Mouse (Mus musculus) ovary, adult 18-20 months (tissue): ENCODE results near the gene Xbp1.
"Not testable (repeated sequence)": the region's sequence is repeated elsewhere in the genome, so short reads cannot be mapped to it uniquely, and the experiment has no call there.

Experiments
- DNase-seq: peaks from one replicate; pipeline ENCODE4 v3.0.0; 2022; ENCODE audit warnings: low spot score, mixed read lengths

The Xbp1 gene

DNA sequence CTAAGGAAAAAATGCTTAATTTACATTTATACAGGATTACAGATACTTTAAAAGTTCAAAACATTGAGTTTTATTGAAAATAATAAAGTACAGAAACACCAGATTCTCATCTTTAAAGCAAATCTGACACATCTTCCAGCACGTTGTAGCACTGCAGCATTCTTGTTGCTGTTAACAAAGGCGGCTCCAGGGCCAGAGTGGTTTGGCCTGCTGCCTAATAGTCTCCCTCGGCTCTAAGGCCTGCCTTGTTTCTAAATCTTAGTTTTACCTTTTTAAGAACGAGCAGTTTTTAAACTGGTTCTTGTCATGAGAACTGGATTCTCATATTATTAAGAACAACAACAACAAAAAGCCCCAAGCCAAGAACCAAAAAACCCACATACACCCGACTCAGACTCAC is 8.4 kb downstream of the Xbp1 start:
- no peak for DNase-seq

DNA sequence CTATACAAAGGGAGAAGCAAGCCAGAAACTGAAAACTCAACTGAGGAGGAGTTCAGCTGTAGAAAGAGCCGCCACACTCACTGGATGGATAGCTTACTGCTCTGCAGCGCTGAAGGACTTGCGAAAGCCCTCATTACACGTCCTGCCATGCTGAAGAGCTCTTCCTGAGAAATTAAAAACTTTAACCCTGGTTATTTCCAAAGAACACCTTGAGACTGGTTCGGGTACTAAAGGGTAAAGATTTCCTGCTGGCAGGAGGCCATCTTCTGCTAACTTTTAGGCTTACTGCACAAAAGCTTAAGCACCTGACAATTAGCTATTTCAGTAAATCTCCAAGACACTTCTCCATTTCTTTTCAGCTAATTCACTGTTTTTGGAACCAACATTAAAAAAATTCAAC is 9.7 kb downstream of the Xbp1 start:
- DNase-seq: no peak

DNA sequence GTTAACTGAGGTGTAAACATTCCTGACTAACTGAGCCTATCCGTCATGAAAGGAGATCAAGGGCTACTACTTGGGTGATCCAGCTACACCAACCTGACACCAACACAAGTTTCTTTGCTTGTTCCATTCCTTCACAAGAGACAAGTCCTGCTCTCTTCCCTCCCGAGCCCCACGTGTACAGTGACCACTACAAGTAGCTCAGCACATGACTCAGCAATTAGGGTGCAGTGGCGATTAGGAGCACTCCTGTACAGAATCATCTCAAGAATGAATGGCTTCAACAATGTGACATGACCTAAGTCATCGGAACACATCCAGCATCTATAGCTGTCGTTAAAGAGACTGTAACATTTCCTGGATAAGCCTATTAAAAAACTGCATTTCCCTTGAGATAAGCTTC is 10.3 kb downstream of the Xbp1 start:
- DNase-seq: no peak

DNA sequence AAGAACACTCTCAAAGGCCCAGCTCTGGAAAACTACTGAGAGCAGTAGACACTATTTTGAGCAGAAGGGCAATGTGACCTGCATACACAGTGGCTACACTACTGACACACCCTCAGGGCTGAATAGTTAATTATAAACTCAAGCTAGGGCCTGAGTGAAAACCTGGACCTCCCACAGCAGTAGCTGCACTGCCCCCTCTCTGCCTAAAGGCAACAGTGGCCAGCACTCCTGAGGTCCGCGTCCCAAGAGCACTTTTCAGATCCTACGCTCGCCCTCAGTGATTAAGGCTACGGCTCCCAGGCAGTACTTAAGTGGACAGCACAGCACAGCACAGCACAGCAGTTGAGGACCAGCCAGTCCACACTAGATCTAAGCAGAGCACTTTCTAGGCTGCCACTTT is 12.6 kb downstream of the Xbp1 start:
- DNase-seq: peak; percentile 54

DNA sequence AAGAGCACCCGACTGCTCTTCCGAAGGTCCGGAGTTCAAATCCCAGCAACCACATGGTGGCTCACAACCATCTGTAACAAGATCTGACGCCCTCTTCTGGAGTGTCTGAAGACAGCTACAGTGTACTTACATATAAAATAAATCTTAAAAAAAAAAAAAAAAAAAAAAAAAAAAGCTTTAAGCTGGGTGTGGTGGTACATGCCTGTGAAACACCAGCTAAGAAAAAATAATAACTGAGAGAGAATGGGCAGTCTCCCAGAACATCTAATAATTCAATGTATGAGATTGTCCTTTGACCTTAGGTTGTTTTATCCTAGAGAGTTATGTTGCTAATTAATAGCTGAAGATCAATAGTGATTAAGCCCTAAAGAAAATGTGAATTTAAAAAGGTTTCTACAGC is 17.0 kb downstream of the Xbp1 start:
- not testable (repeated sequence) for DNase-seq

DNA sequence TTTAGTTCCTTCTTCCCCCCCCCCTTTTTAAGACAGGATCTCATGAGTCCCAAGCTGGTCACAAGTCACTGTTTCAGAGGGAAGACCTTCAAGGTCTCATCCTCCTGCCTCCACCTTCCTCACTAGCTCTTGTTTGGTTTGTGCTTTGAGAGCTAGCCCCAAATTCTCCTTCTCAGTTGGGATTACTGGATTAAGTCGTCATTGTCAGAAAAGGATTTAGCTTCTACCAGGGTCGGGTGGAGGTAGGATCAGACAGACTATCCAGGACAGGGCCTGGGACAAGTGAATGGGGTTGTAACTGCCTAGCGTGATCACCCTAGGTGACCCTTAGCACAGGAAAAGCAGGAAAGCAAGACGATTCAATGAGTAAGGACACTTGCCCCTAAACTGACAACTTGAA is 19.9 kb downstream of the Xbp1 start:
- DNase-seq: no peak

DNA sequence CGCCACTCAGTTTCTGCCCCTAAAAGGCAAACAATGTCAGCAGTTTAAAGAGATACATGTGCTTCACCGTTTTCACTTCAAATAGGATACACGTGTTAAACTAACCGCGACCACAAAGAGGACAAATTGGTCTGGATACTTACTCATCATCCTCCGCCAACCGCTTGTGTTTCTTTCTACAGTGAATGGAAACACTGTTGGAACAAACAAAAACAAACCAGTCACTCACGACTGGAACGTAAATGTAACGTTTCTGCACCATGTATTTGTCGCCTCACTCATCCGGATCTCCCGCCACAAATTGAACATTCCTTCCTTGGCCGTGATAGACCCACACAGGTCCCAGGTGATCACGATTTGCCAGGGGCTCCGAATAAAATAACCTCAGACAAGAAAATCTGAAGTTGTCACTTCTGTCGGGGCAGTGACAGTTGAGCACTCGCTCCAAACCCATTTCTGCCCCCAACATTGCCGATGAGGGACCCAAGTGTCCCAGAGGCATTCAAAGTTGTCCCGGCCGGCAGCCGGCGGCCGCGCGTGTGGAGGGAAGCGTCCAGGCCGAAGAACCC is 20.9 kb downstream of the Xbp1 start:
- DNase-seq: no peak

DNA sequence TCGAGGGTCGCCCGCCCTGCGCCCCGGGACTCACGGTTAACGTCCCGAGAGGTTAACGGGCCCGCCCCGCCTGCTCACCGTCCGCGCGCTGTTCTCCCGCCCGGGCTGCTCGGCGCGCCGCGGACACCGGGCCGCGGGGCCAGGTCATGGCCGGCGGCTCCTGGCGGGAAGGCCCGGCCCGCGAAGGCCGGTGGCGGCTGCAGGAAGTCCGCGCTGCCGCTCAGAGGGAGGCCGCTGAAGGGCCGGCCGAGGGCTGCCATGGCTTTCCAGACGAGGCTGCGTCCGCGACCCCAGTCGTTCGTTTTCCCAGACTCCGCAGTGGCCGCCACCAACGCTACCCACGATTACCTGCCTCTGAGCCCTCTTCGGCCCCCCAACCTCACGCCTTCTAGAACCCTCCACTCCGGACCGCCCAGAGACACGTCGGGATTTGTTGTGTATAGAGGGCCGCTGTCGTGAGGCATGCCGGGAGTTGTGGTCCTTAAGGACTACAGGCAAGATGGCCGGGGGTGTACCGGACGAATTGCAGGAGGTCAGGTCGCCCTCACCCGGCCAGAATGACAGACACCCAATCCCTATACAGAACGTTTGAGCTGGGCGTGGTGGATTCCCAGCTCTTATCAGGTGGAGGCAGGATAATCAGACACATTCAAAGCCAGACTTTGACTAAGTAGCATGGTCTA is 21.5 kb downstream of the Xbp1 start, which contains the start of gene Ccdc117:
Gene Ccdc117, minus strand, starts transcription at position 389 of the 683 bp plus-strand sequence.
- DNase-seq: peak; percentile 91

DNA sequence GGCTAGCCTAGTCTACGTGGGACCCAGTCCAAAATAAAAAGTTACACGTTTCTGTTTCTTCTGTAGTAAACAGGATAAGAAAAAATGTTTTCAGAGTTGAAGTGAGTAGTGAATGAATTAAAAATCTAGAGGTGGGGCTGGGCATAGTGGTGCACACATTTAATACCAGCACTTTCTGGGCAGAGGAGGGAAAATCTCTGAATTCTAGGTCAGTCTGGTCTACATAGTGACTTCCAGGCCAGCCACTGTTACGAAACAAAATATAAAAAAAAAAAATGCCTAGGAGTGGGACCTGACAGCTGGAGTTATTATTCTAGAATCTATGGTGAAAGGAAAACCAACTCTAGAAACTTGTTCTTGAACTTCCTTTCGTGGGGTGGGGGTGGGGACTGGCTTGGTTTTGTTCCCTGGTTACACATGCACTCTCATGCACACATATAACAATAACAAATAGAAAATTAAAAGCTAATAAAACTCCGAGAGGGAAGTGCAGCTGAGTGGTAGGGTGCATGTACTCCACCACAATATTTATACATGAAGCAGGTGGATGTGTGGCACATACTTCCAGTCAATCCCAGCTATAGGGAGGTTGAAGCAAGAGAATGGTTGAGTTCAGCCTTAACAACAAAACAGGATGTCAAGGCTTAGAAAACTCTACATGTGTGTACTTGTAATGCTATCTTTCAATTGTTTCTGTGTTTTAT is 22.2 kb downstream of the Xbp1 start:
- DNase-seq: no peak

DNA sequence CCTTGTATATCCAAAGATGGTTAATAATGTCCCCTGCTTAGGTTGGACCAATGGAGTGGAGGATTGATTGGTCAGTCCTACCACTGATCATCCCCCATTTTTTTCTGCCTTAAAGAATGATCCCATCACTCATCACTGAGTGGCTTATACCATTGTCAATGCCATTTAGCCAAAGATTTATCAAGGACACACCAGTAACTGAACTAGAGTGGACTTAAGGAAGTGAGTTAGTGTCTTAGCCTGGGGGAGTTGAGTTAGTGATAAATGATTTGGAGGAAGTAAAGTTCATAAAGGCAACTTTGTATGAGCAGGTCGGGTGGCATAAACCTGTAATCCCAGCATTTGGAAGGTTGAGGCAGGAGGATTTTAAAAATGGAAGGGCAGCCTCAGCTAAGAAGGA is 22.8 kb downstream of the Xbp1 start:
- no peak for DNase-seq

DNA sequence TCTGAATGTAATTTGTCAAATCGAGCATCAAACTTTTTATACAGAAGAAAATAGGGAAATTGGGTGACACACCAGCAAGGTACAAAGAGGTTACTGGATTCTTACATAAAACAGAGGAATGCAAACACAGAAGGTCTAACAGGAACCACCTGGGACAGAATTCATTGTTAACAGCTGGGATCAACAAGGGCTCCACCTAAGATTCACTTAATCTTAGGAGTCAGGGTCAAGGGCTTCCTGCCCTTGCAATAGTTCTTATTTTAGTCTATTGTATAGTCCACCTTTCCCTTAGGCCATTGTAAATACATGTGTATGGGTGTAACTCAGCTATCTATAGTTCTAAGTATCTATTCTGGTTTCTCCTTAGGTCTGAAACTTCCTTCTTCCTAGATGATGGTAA is 24.2 kb downstream of the Xbp1 start:
- not testable (repeated sequence) for DNase-seq

DNA sequence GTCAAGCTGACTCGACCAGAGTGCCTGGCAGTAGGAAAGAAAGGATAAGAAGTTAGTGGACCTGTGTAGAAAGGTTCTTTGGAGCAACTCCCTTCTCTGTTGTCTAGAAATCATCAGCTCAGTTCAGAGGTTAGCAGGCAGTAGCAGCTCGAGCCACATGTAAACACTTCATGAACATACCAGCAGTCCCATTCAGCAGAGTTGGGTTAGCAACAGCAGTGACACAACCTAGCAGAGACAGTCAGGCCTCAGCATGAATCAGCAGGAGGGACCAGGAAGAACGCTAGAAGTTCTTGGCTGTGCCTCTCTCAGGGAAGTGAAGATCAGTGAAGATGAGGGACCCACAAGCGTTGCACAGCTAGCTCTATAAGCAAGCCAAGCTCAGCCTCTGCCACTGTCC is 25.0 kb downstream of the Xbp1 start:
- no peak for DNase-seq

DNA sequence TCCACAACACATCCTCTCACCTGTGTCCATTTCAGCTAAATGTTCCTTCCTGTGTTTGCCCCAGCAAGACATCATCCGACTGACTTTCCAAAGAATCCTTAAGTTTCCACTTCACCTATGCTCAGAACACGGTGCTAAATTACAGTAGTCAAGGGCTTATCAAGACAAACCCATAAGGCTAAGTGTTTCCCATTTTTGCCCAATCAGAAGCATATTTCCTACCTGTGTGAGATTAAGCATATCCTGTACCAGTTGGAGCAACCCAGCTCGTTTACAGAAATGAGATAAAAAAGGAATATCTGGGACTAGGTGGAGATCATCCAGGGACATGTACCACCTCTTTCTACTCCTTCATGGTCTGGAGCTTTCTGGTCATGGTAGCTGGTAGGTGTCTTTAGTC is 26.2 kb downstream of the Xbp1 start:
- DNase-seq: no peak

DNA sequence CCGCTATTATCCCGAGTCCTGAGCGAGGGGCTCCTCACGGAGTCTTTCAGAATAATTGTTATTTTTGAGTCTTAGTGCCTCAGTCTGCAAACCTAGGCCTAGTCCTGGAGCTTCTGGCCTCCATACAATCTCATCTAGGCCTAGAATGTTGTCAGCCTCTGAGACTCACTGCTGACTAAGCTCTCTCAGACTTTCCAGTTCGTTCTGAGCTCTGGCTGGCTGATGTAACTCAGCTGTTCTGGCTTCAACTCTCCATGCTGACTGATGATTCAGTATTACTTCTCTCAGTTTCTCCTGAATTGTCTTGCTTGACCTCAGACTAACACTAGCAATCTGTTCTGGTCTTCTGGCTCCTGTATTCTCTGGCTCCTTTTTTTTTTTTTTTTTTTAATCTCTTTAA is 31.0 kb downstream of the Xbp1 start:
- DNase-seq: no peak

DNA sequence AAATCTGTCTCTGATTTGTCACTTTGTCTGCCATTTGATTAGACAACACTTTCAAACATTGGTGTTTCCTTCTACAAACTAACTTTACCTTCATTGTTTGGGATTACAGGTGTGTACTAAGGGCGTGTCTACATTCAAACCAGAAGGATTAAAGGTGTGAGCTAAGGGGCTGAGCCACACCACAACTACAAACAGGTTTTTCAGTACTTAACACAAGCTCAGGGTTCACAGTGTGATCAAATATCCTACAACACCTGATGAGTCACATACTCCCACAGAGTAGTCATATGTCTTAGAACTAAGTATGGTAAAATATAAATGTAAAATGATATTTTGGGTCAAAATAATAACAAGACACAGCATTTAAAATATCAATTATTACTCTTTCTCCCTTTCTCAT is 31.5 kb downstream of the Xbp1 start:
- no peak for DNase-seq

DNA sequence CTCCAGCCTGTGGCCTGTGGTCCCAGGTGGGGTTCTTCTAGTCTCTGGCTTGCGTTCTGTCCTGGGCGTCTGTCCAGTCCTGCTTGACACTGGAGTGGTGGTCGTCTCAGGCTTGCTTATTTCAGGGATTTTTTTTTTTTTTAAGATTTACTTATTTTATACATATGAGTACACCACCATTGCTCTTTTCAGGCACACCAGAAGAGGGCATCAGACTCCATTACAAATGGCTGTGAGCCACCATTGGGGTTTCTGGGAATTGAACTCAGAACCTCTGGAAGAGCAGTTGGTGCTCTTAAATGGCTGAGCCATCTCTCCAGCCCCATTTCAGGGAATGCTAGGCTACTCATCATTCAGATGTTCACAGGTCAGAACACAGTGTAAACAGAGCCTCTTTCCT is 39.8 kb downstream of the Xbp1 start:
- DNase-seq: no peak

DNA sequence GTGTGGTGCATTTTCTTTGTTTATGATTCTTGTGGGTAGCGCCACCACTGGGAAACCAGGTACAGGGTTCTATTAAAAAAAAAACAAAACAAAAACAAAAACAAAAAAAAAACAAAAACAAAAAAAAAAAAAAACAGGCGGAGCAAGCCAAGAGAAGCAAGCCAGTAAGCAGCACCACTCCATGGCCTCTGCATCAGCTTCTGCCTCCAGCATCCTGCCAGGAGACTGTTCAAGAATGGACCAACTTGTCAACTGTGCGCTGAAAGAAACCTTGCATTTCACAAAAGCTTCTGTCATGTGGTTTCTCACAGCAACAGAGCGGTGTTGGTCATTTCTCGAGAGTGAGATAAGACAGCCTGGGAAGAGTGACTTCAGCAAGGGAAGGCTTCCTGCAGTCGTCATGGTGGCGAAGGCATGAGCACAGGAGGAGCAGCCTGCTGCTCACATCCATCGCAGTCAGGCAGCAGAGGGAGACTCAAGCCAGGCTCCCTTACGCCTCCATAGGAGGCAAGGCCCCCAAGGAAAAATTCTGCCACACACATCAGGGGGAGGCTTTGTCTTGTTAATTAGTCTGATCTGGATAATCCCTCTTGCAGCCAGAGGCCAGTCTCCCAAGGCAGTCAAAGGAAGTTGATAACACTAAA is 42.3 kb downstream of the Xbp1 start:
- no peak for DNase-seq

DNA sequence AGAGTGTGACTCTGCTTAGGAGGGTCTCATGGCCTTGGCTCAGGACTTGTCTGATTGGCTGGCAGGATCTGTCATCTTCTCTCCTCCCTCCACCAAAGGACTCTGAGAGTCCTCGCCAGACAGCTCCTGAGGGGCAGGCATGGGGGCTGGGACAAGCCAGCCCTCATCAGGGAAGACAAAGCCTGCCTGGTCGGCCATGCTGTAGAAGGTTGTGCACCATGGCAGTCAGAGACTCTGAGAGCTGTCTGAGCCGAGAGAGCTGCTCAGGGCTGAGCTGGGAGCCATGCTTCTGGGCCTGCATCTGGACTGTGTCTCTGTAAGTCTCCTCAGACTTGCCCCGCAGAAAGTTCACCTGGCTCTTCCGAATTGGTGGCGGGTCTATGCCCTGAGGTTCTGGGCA is 43.4 kb downstream of the Xbp1 start:
- DNase-seq: no peak

DNA sequence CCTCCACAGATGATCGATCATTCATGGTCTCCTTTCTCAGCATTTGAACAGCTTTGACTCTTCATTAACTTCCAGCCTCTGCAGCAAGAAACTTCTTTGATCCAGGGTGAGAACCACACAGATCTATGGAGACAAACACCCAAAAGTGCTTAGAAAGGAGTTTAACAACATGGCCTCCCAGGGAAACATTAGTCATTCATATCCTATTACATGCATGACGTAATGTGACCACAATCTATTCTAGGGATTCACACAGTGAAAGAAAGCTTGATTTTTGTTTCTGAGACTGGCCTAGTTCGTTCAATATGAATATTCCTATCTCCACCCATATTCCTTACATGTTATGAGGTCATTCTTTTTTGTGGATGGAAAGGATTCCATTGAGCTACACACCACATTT is 45.1 kb downstream of the Xbp1 start:
- DNase-seq: no peak

DNA sequence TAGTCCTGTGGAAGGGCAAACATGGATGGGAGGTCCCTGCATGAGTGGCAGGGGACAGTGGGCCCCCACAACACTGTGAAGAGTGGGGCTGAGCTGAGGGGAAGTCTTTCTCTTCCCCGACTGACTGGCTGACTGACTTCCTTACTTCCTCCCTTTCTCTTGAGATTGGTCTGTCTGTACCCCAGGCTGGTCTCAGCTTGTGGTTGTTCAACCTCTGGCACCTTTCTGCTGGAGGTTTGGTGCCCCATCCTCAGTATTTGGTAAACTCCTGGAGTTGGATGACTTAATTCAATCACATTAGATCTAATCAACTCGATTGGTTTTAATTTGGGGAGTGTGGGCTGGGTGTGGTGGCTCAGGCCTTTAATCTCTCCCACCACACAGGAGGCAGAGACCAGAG is 46.0 kb downstream of the Xbp1 start:
- DNase-seq: no peak

DNA sequence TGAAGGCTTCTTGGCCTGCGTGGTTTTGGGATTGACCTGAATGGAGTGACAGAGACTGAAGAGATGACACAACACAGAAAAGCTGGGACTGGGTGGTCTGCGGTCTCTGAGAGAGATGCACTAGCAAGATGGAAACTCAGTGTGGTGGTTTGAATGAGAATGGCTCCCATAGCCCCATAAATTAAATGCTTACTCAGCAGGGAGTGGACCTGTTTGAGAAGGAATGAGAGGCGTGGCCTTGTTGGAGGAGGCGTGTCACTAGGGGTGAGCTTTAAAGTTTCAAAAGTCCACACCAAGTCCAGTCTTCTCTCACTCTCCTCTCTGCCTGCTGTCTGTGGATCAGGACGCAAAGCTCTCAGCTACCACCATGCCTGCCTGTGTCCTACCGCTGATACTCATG is 47.2 kb downstream of the Xbp1 start:
- DNase-seq: no peak

DNA sequence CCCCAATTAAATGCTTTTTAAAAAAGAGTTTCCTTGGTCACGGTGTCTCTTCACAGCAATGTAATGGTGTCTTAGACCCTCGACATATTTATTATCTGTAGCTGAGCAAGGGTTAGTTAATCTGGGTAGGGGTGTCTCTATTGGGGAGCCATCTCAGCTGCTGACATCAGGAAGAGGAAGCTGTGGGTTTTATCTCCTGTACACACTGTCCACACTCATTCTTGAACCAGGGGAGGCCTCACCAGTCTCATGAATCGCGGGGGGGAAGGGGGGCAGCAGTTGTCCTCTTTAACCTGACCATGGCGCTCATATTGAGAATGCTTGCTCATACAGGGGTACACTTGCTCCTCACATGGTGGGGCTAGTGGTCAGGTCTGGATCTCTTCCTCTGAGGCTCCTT is 47.6 kb downstream of the Xbp1 start:
- no peak for DNase-seq

DNA sequence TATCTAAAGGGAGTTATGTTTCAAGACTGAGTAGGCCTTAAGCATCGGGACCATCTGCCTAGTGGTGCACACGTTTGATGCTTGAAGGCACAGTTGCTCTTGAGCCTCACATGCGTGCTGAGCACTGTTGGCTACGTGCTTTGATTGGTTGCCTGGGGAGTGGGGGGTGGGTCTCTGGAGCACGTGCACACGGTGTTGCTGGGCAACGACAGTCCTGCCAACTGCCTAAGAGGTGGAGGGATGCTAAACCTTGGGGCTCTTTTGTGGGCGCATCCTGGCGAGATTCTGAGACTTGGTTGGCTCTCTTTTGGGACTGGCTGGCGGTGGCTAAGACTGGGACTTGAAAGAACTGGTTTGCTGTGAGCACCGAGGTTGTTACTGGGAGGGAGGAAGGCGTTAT is 49.0 kb downstream of the Xbp1 start, which contains the start of gene Ankrd36:
Gene Ankrd36, plus strand, starts transcription at position 211 of the 400 bp plus-strand sequence.
- no peak for DNase-seq
